Mouse (Mus musculus): ENCODE results near the gene Serpina12. TPM values are rescaled to one million over a fixed set of nuclear protein-coding genes. Genes with fewer than 3 reads are reported as not detected.

Serpina12 gene
- total RNA-seq (2014; rRNA removed; ENCODE audit: low replicate concordance) (not detected in 2 replicates), polyA plus RNA-seq (2015; fragmentation: Nextera tagmentation; extraction: Ambion mirVana) (not detected in 2 replicates)

DNA sequence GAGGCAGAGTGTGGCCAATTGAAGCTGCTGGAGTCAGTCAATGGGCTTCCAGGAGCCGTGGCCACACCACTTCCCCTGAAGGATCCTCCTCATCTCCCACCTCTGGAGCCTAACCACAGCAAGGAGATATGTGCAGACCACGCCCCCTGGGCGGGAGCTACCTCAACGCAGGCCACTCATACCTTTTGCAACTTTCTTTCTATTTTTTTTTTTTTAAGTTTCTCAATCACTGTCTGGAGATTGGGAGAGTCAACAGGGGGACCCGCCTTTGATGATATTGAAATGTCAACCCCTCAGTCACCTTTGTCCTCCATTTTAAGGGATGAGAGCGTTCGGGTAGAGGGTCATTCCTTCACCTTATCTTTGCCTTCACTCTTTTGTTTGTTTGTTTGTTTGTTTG, at the start of gene Serpina12:
Gene Serpina12, minus strand, starts transcription at position 101 of the 400 bp plus-strand sequence.
- Histone ChIP-seq H3K36me3 (replicated peaks; ENCODE audit: control insufficient read depth, insufficient read depth, low read length) (no peaks in the 10 kb centered on the region), H3K4me2 (ENCODE audit: low read depth, low read length) (no peak within 1 kb of the TSS), H3K9ac (replicated peaks; ENCODE audit: low read depth, low read length) (no peak within 1 kb of the TSS), H3K27ac (ENCODE audit: low read depth) (no peak within 1 kb of the TSS), H3K9me3 (replicated peaks; ENCODE audit: control insufficient read depth, low read length) (no peaks in the 10 kb centered on the region), H3K4me1 (ENCODE audit: control insufficient read depth, insufficient read depth) (no peaks in the 10 kb centered on the region), H3K4me3 (ENCODE audit: low read depth, low read length) (no peak within 1 kb of the TSS), H3K27me3 (ENCODE audit: control insufficient read depth, insufficient read depth, low read length) (no peaks in the 10 kb centered on the region)
- TF ChIP-seq CTCF (IDR thresholded peaks at IDR 0.05; ENCODE audit: low read depth): no peak
- TF ChIP-seq EP300 (IDR thresholded peaks at IDR 0.05; ENCODE audit: low read depth): no peak
- WGBS: 82% methylated on average over 7 of the region's 7 CpGs
- DNase-seq (ENCODE audit: low spot score): no peak
- no peak for ATAC-seq (ENCODE audit: insufficient read depth, low read depth)

DNA sequence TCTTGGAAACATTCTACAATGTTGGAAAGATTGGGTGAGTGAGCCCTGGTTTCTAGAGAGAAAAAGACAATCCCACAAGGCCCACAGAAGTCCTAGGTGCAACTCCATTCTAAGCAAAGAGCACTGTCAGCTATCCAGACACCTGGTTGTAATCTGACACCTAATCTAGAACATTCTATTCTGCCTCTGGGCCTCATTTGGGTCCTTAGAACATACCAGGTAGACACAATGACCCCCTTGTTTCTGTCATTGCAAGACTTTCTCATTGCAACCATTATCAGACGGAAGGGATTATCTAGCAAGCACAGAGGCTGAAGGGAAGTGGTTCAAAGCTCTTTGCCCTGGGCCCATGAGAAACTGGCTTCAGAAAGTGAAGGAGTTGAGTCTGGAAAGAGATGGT, 47.1 kb upstream of the Serpina12 start:
- no peak for ATAC-seq (ENCODE audit: insufficient read depth, low read depth)
- no peak for DNase-seq (ENCODE audit: low spot score)
- Histone ChIP-seq H3K4me1 (ENCODE audit: control insufficient read depth, insufficient read depth) (no peaks in the 10 kb centered on the region), H3K27me3 (ENCODE audit: control insufficient read depth, insufficient read depth, low read length) (no peaks in the 10 kb centered on the region), H3K27ac (ENCODE audit: low read depth) (no peak overlapping the region), H3K36me3 (replicated peaks; ENCODE audit: control insufficient read depth, insufficient read depth, low read length) (no peaks in the 10 kb centered on the region), H3K9ac (replicated peaks; ENCODE audit: low read depth, low read length) (no peak overlapping the region), H3K4me2 (ENCODE audit: low read depth, low read length) (no peak overlapping the region), H3K4me3 (ENCODE audit: low read depth, low read length) (no peak overlapping the region), H3K9me3 (replicated peaks; ENCODE audit: control insufficient read depth, low read length) (0 out of 2 replicates have a peak, but pooled peaks cover 5% of the 10 kb centered on the region)
- WGBS: 63% methylated on average over 1 of the region's 1 CpGs
- TF ChIP-seq CTCF (IDR thresholded peaks at IDR 0.05; ENCODE audit: low read depth) (no peak), EP300 (IDR thresholded peaks at IDR 0.05; ENCODE audit: low read depth) (no peak)

DNA sequence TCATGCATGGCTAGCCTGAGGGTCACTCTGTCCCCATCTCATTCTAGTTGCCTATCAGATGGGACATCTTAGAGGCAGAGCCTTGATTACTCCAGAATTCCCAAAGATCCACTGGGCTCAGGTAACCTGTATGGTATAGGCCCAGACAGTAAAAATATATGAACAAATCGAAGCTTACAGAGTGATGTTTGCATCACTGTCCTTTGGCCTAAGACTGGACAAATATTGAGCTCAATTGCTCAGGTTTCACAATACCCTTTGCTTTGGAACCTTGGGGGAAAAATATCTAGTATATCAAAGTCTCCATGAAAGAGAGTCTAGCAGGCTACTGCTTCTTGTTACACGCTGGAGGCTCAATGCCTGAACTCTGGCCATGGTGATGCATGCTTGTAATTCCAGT, 45.9 kb upstream of the Serpina12 start:
- H3K27me3 ChIP-seq (ENCODE audit: control insufficient read depth, insufficient read depth, low read length): no peaks in the 10 kb centered on the region
- H3K4me1 ChIP-seq (ENCODE audit: control insufficient read depth, insufficient read depth): no peaks in the 10 kb centered on the region
- H3K9ac ChIP-seq (replicated peaks; ENCODE audit: low read depth, low read length): no peak overlapping the region
- no peaks in the 10 kb centered on the region for H3K36me3 ChIP-seq (replicated peaks; ENCODE audit: control insufficient read depth, insufficient read depth, low read length)
- no peak overlapping the region for H3K27ac ChIP-seq (ENCODE audit: low read depth)
- WGBS: 56% methylated on average over 2 of the region's 2 CpGs
- no peak overlapping the region for H3K4me2 ChIP-seq (ENCODE audit: low read depth, low read length)
- DNase-seq (ENCODE audit: low spot score): no peak
- H3K4me3 ChIP-seq (ENCODE audit: low read depth, low read length): no peak overlapping the region
- ATAC-seq (ENCODE audit: insufficient read depth, low read depth): no peak
- no peak for TF ChIP-seq EP300 (IDR thresholded peaks at IDR 0.05; ENCODE audit: low read depth)
- TF ChIP-seq CTCF (IDR thresholded peaks at IDR 0.05; ENCODE audit: low read depth): no peak
- H3K9me3 ChIP-seq (replicated peaks; ENCODE audit: control insufficient read depth, low read length): 0 out of 2 replicates have a peak, but pooled peaks cover 5% of the 10 kb centered on the region

DNA sequence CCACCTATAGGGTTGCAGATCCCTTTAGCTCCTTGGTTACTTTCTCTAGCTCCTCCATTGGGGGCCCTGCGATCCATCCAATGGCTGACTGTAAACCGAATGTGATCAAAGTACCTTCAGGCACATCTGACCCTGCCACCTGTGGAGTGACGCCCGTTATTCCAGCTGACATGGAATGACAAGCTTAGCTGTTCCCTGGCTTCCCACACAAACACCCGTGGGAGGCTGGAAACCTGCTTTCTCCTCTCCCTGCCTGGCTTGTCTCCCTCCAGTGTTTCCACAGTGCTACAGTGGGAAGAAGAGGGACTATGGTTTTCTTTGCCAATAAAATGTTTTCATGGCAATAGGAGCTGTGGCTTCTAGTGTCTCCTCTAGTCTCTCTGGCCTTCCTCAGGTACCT, 28.0 kb upstream of the Serpina12 start:
- Histone ChIP-seq H3K4me1 (ENCODE audit: control insufficient read depth, insufficient read depth) (no peaks in the 10 kb centered on the region), H3K9me3 (replicated peaks; ENCODE audit: control insufficient read depth, low read length) (no peaks in the 10 kb centered on the region), H3K36me3 (replicated peaks; ENCODE audit: control insufficient read depth, insufficient read depth, low read length) (no peaks in the 10 kb centered on the region), H3K27me3 (ENCODE audit: control insufficient read depth, insufficient read depth, low read length) (no peaks in the 10 kb centered on the region), H3K4me2 (ENCODE audit: low read depth, low read length) (no peak overlapping the region), H3K27ac (ENCODE audit: low read depth) (no peak overlapping the region), H3K9ac (replicated peaks; ENCODE audit: low read depth, low read length) (no peak overlapping the region), H3K4me3 (ENCODE audit: low read depth, low read length) (no peak overlapping the region)
- WGBS: 64% methylated on average over 5 of the region's 5 CpGs
- no peak for DNase-seq (ENCODE audit: low spot score)
- no peak for ATAC-seq (ENCODE audit: insufficient read depth, low read depth)
- TF ChIP-seq EP300 (IDR thresholded peaks at IDR 0.05; ENCODE audit: low read depth) (no peak), CTCF (IDR thresholded peaks at IDR 0.05; ENCODE audit: low read depth) (no peak)

DNA sequence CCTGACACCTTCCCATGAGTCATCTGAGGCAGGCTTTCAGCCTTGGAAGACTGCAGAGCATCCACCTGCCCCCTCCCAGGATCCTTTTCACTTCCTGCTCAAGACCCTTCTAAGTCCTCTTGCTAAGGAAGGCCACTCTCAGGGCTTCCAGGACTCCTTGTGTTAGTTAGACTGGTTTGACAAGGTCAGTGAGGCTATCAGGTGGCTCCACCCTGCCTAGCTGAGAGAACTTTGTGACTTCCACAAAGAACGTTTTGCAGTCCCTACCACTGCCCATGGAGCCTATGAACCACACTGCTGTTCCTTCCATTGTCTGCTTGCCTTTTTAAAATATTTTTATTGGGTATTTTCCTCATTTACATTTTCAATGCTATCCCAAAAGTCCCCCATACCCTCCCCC, 27.5 kb upstream of the Serpina12 start:
- no peak overlapping the region for H3K9ac ChIP-seq (replicated peaks; ENCODE audit: low read depth, low read length)
- WGBS: 14% methylated on average over 1 of the region's 1 CpGs
- no peak for ATAC-seq (ENCODE audit: insufficient read depth, low read depth)
- H3K27ac ChIP-seq (ENCODE audit: low read depth): no peak overlapping the region
- DNase-seq (ENCODE audit: low spot score): no peak
- no peaks in the 10 kb centered on the region for H3K9me3 ChIP-seq (replicated peaks; ENCODE audit: control insufficient read depth, low read length)
- no peak overlapping the region for H3K4me3 ChIP-seq (ENCODE audit: low read depth, low read length)
- H3K4me1 ChIP-seq (ENCODE audit: control insufficient read depth, insufficient read depth): no peaks in the 10 kb centered on the region
- no peak overlapping the region for H3K4me2 ChIP-seq (ENCODE audit: low read depth, low read length)
- TF ChIP-seq CTCF (IDR thresholded peaks at IDR 0.05; ENCODE audit: low read depth) (no peak), EP300 (IDR thresholded peaks at IDR 0.05; ENCODE audit: low read depth) (no peak)
- H3K27me3 ChIP-seq (ENCODE audit: control insufficient read depth, insufficient read depth, low read length): no peaks in the 10 kb centered on the region
- H3K36me3 ChIP-seq (replicated peaks; ENCODE audit: control insufficient read depth, insufficient read depth, low read length): no peaks in the 10 kb centered on the region

DNA sequence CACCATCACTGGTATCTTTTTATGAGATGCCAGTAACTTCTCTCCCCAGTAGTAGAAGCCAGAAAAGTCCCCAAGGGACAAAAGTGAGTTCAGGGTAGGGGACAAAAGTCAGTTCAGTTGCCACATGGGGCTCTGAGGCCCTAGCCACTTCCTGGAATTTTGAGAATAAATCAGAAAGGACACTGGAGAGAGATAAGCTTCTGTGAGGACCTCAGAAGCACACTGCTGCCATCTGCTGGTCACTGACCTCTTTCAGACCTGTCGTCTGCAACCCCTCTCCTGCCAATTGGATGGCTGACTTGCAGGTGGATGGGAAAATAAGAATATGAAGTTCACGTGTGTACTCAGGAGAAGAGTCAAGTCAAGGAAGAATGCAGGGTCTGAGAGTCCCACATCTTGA, 25.4 kb upstream of the Serpina12 start:
- Histone ChIP-seq H3K4me3 (ENCODE audit: low read depth, low read length) (no peak overlapping the region), H3K9ac (replicated peaks; ENCODE audit: low read depth, low read length) (no peak overlapping the region), H3K9me3 (replicated peaks; ENCODE audit: control insufficient read depth, low read length) (no peaks in the 10 kb centered on the region), H3K4me1 (ENCODE audit: control insufficient read depth, insufficient read depth) (no peaks in the 10 kb centered on the region), H3K4me2 (ENCODE audit: low read depth, low read length) (no peak overlapping the region), H3K27ac (ENCODE audit: low read depth) (no peak overlapping the region), H3K36me3 (replicated peaks; ENCODE audit: control insufficient read depth, insufficient read depth, low read length) (no peaks in the 10 kb centered on the region), H3K27me3 (ENCODE audit: control insufficient read depth, insufficient read depth, low read length) (no peaks in the 10 kb centered on the region)
- DNase-seq (ENCODE audit: low spot score) (peak; percentile 53), ATAC-seq (ENCODE audit: insufficient read depth, low read depth) (no peak)
- 6% methylated on average over 2 of the region's 2 CpGs for WGBS
- TF ChIP-seq EP300 (IDR thresholded peaks at IDR 0.05; ENCODE audit: low read depth) (no peak), CTCF (IDR thresholded peaks at IDR 0.05; ENCODE audit: low read depth) (peak; percentile 76)
